Mouse (Mus musculus) hindbrain, postnatal 0 days (tissue): ENCODE measurements at regions not wholly inside any gene's neighbourhood (a gene's known extent, or its start where the extent isn't known, plus 50 kb on each side); places are given as distances from the start of the nearest gene placed in this dataset.

ENCODE experiments used
- ATAC-seq: fragments of 200-750 bp; cut with Nextera tagmentation; 2 replicates; pipeline ENCODE4 v1.8.0; 2017; ENCODE audit warnings: mild to moderate bottlenecking, moderate TSS enrichment, moderate library complexity
- DNase-seq: peaks from one replicate; pipeline ENCODE4 v3.0.0-alpha.2; 2015; ENCODE audit warnings: low spot score
- H3K27ac ChIP-seq: fragments of 300-500 bp; sonication (generic); 2 replicates; pipeline ENCODE4 v1.5.1; 2014; ENCODE audit warnings: mild to moderate bottlenecking
- H3K27me3 ChIP-seq: fragments of 300-500 bp; sonication (generic); 2 replicates; pipeline ENCODE4 v1.6.1; 2014; ENCODE audit warnings: low read length, mixed read lengths; ENCODE audit not compliant: insufficient read depth
- H3K36me3 ChIP-seq: fragments of 300-500 bp; sonication (generic); 2 replicates; pipeline ENCODE4 v1.6.1; 2014; ENCODE audit warnings: low read length, mixed read lengths; ENCODE audit not compliant: insufficient read depth
- H3K4me1 ChIP-seq: fragments of 300-500 bp; sonication (generic); 2 replicates; pipeline ENCODE4 v1.6.1; 2014; ENCODE audit warnings: antibody characterized with exemption, low read length, mixed read lengths; ENCODE audit not compliant: insufficient read depth
- H3K4me2 ChIP-seq: fragments of 300-500 bp; sonication (generic); 2 replicates; pipeline ENCODE4 v1.6.1; 2014; ENCODE audit warnings: low read depth, mild to moderate bottlenecking, low read length, moderate library complexity, mixed read lengths
- H3K4me3 ChIP-seq: fragments of 300-500 bp; sonication (generic); 2 replicates; pipeline ENCODE4 v1.5.1; 2014; ENCODE audit warnings: low read length
- H3K9ac ChIP-seq: fragments of 300-500 bp; sonication (generic); replicated peaks from 2 replicates; pipeline ENCODE4 v1.6.1; 2014; ENCODE audit warnings: mild to moderate bottlenecking, low read length, moderate library complexity, mixed read lengths
- H3K9me3 ChIP-seq: fragments of 300-500 bp; sonication (generic); 2 replicates; pipeline ENCODE4 v1.6.1; 2016; ENCODE audit warnings: low read length, mixed read lengths
- CTCF ChIP-seq: IDR thresholded peaks from 2 replicates; pipeline ENCODE4 v1.5.1; 2016; ENCODE audit warnings: antibody characterized with exemption, control low read depth, low read depth
- WGBS: fragments of 180-500 bp; shearing (Covaris S2); extraction: QIAGEN DNeasy Blood & Tissue Kit; methylation state at CpG from one replicate; pipeline ENCODE4 v1.1.7; 2014; 5-methylcytosine and 5-hydroxymethylcytosine counted together

- no peak for DNase-seq
- no peak overlapping the region for H3K4me2 ChIP-seq
- no peak overlapping the region for H3K27ac ChIP-seq
- no peaks in the 10 kb centered on the region for H3K4me1 ChIP-seq
- H3K4me3 ChIP-seq, result no peak overlapping the region
- 52% methylated on average over 1 of the region's 1 CpGs for WGBS
- no peaks in the 10 kb centered on the region for H3K9me3 ChIP-seq
- no peak for ATAC-seq
- H3K36me3 ChIP-seq, result no peaks in the 10 kb centered on the region
- no peak overlapping the region for H3K9ac ChIP-seq
- no peak for TF ChIP-seq CTCF
- H3K27me3 ChIP-seq, result no peaks in the 10 kb centered on the region
Measured at GRCm38 (mm10) chr11:111767012-111767392, 701.0 kb downstream of the Kcnj2 start.

GRCm38 (mm10) chr11:111774108-111774679, 708.2 kb downstream of the Kcnj2 start:
- Histone ChIP-seq H3K27me3 (no peaks in the 10 kb centered on the region), H3K9me3 (no peaks in the 10 kb centered on the region), H3K4me2 (no peak overlapping the region), H3K36me3 (no peaks in the 10 kb centered on the region), H3K27ac (no peak overlapping the region), H3K9ac (no peak overlapping the region), H3K4me1 (no peaks in the 10 kb centered on the region), H3K4me3 (no peak overlapping the region)
- 82% methylated on average over 2 of the region's 2 CpGs for WGBS
- no peak for TF ChIP-seq CTCF
- ATAC-seq (no peak), DNase-seq (no peak)

DNA sequence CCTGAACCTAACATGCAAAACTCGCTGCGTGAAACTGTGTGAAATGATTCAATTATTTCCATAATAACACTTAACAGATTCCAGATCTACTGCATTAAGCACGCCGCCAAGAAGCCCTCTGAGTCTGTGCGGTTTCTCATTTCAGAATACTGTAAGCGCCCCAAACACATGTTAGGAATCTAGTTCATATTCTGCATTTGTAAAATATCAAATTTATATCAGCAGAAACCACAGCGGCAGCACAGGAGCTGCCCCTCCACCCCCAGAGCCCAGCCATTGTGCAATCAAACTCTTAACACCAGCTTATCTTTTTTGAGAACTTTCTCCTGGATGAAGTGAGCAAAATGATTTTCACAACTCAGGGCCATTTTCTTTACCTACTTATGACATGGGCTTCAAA, 715.4 kb downstream of the Kcnj2 start:
- ATAC-seq (no peak), DNase-seq (peak; percentile 2)
- Histone ChIP-seq H3K4me3 (no peak overlapping the region), H3K9ac (no peak overlapping the region), H3K27me3 (no peaks in the 10 kb centered on the region), H3K27ac (no peak overlapping the region), H3K9me3 (no peaks in the 10 kb centered on the region), H3K36me3 (no peaks in the 10 kb centered on the region), H3K4me1 (no peaks in the 10 kb centered on the region), H3K4me2 (no peak overlapping the region)
- WGBS, result 65% methylated on average over 7 of the region's 7 CpGs
- TF ChIP-seq CTCF, result no peak

GRCm38 (mm10) chr11:111791267-111791926, 725.4 kb downstream of the Kcnj2 start:
- Histone ChIP-seq H3K36me3 (no peaks in the 10 kb centered on the region), H3K4me1 (no peaks in the 10 kb centered on the region), H3K27me3 (no peaks in the 10 kb centered on the region), H3K4me2 (no peak overlapping the region), H3K9ac (no peak overlapping the region), H3K27ac (no peak overlapping the region), H3K9me3 (no peaks in the 10 kb centered on the region), H3K4me3 (no peak overlapping the region)
- no peak for TF ChIP-seq CTCF
- 75% methylated on average over 6 of the region's 6 CpGs for WGBS
- no peak for DNase-seq
- no peak for ATAC-seq

GRCm38 (mm10) chr11:111801033-111801432, 735.1 kb downstream of the Kcnj2 start:
- H3K9me3 ChIP-seq, result no peaks in the 10 kb centered on the region
- H3K27ac ChIP-seq, result no peak overlapping the region
- no peak overlapping the region for H3K4me3 ChIP-seq
- ATAC-seq (no peak), DNase-seq (no peak)
- WGBS, result 82% methylated on average over 3 of the region's 3 CpGs
- no peaks in the 10 kb centered on the region for H3K36me3 ChIP-seq
- no peak overlapping the region for H3K9ac ChIP-seq
- no peaks in the 10 kb centered on the region for H3K27me3 ChIP-seq
- TF ChIP-seq CTCF, result no peak
- H3K4me1 ChIP-seq, result no peaks in the 10 kb centered on the region
- no peak overlapping the region for H3K4me2 ChIP-seq

DNA sequence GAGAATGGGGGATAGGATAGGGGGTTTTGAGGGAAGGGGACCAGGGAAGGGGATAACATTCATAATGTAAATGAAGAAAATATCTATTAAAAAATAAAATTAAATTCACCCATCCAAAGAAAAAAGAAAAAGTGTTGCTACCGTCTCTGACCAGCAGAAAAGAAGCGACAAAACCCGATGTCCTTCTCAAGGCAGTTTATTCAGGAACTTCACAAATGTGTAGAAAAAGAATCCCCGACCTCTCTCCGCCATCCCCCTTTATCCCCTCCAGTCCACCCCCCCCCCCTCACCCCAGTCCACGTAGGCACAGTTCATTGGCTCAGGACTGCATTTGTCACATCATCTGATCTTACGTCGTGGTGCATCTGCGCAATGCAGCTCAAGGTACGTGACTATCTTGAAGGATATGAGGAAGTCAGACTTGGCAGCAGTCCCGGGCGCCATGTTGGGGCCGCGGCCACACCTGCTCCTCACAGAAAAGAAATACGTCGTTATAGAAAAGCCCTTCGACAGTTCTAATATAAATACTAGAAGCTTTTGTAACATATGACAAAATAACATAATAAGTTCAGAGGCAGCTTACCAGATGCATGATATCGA, 750.3 kb downstream of the Kcnj2 start:
- Histone ChIP-seq H3K4me1 (0 out of 2 replicates have a peak, but pooled peaks cover 6% of the 10 kb centered on the region), H3K9ac (no peak overlapping the region), H3K36me3 (no peaks in the 10 kb centered on the region), H3K4me2 (no peak overlapping the region), H3K9me3 (no peaks in the 10 kb centered on the region), H3K4me3 (no peak overlapping the region), H3K27me3 (no peaks in the 10 kb centered on the region), H3K27ac (no peak overlapping the region)
- ATAC-seq (no peak), DNase-seq (no peak)
- 90% methylated on average over 18 of the region's 18 CpGs for WGBS
- TF ChIP-seq CTCF, result no peak

DNA sequence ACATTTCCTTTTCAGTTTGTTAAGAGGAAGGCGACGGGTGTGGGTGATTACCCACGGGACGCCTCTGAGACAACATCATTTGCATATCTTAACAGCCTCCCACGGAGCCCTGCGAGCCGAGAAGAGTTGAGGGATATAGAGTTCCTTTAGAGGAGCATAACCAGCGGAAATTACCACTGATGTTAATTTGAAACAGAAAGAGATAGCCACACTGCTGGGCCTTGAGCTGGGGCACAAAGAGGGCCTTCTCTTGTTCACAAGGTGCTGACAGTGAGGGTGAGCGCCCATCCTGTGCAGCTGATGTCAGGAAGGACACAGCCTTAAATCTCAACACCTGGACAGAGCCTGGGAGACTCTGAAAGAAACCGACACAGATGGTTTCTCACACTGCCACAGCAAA, 752.2 kb downstream of the Kcnj2 start:
- DNase-seq (peak; percentile 59), ATAC-seq (peak; percentile 29; the same call in 1 of the 2 replicates)
- Histone ChIP-seq H3K27me3 (no peaks in the 10 kb centered on the region), H3K9me3 (no peaks in the 10 kb centered on the region), H3K36me3 (no peaks in the 10 kb centered on the region), H3K4me1 (0 out of 2 replicates have a peak, but pooled peaks cover 6% of the 10 kb centered on the region), H3K4me2 (peak overlapping the region; percentile 32; the same call in 1 of the 2 replicates), H3K9ac (no peak overlapping the region), H3K4me3 (no peak overlapping the region), H3K27ac (no peak overlapping the region)
- 5% methylated on average over 10 of the region's 10 CpGs for WGBS
- TF ChIP-seq CTCF, result no peak
